8 mouse cellular contexts compared by ENCODE assay signal in genomic region chr5:136243851-136244761, GRCm38 (mm10). TPM values are rescaled to one million over a fixed set of nuclear protein-coding genes. Genes with fewer than 3 reads are reported as not detected.
DNase-seq lines count a peak whose midpoint lies in the region; ATAC-seq lines count a peak whose summit lies in the region.

No protein-coding gene starts in this region.

- H3K9ac ChIP-seq in hindbrain, embryonic 11.5 days (ENCODE audit: low read depth, low read length): peak overlapping the region; percentile 75
- H3K9ac ChIP-seq in limb, embryonic 15.5 days: peak overlapping the region; percentile 71
- H3K9ac ChIP-seq in neural tube, embryonic 15.5 days (replicated peaks): peak overlapping the region; percentile 89

- peaks cover 63% of the 10 kb centered on the region for H3K4me1 ChIP-seq in embryonic facial prominence, embryonic 10.5 days
- H3K4me1 ChIP-seq in hindbrain, embryonic 11.5 days (replicated peaks; ENCODE audit: control insufficient read depth, insufficient read depth, low read length): 0 out of 2 replicates have a peak, but pooled peaks cover 4% of the 10 kb centered on the region
- H3K4me1 ChIP-seq in limb, embryonic 15.5 days: peaks cover 37% of the 10 kb centered on the region
- peaks cover 49% of the 10 kb centered on the region for H3K4me1 ChIP-seq in neural tube, embryonic 15.5 days

- H3K36me3 ChIP-seq in embryonic facial prominence, embryonic 10.5 days (replicated peaks): peaks cover 7% of the 10 kb centered on the region
- H3K36me3 ChIP-seq in hindbrain, embryonic 11.5 days (ENCODE audit: control insufficient read depth, insufficient read depth, low read length): no peaks in the 10 kb centered on the region
- H3K36me3 ChIP-seq in limb, embryonic 15.5 days: no peaks in the 10 kb centered on the region
- H3K36me3 ChIP-seq in neural tube, embryonic 15.5 days: no peaks in the 10 kb centered on the region

- H3K27me3 ChIP-seq in embryonic facial prominence, embryonic 10.5 days (replicated peaks; ENCODE audit: low read depth, poor library complexity, severe bottlenecking): no peaks in the 10 kb centered on the region
- H3K27me3 ChIP-seq in hindbrain, embryonic 11.5 days (ENCODE audit: control insufficient read depth, insufficient read depth, low read length): no peaks in the 10 kb centered on the region
- no peaks in the 10 kb centered on the region for H3K27me3 ChIP-seq in limb, embryonic 15.5 days
- no peaks in the 10 kb centered on the region for H3K27me3 ChIP-seq in neural tube, embryonic 15.5 days (replicated peaks)

- H3K27ac ChIP-seq in embryonic facial prominence, embryonic 10.5 days (replicated peaks): peak overlapping the region; percentile 88
- peak overlapping the region; percentile 85 for H3K27ac ChIP-seq in hindbrain, embryonic 11.5 days (ENCODE audit: low read depth, low read length)
- peak overlapping the region; percentile 50; the same call in 1 of the 2 replicates for H3K27ac ChIP-seq in limb, embryonic 15.5 days
- H3K27ac ChIP-seq in neural tube, embryonic 15.5 days (replicated peaks): peak overlapping the region; percentile 91

- under 1% methylated on average over 67 of the region's 67 CpGs for WGBS in embryonic facial prominence, embryonic 10.5 days
- whole genome bisulfite sequencing in hindbrain, embryonic 11.5 days: under 1% methylated on average over 59 of the region's 67 CpGs
- under 1% methylated on average over 65 of the region's 67 CpGs for WGBS in limb, embryonic 15.5 days
- WGBS in neural tube, embryonic 15.5 days: under 1% methylated on average over 62 of the region's 67 CpGs

- peak; percentile 18 to 19 for DNase-seq in layer of hippocampus, postnatal 14 days (ENCODE audit: low spot score in 2 of 2)
- no peak for DNase-seq in layer of hippocampus, adult 11-12 months (ENCODE audit: low spot score)
- peak; percentile 46 for DNase-seq in R1 (ENCODE audit: low read depth, low spot score)
- peak; percentile 75 for DNase-seq in embryonic facial prominence, embryonic 10.5 days (ENCODE audit: low spot score)
- DNase-seq in hindbrain, embryonic 11.5 days (ENCODE audit: low spot score): peak; percentile 78

- peak overlapping the region; percentile 89 for H3K4me2 ChIP-seq in hindbrain, embryonic 11.5 days (replicated peaks; ENCODE audit: low read depth, low read length)
- H3K4me2 ChIP-seq in limb, embryonic 15.5 days: peak overlapping the region; percentile 97
- peak overlapping the region; percentile 89 for H3K4me2 ChIP-seq in neural tube, embryonic 15.5 days

- H3K9me3 ChIP-seq in embryonic facial prominence, embryonic 10.5 days: no peaks in the 10 kb centered on the region
- H3K9me3 ChIP-seq in hindbrain, embryonic 11.5 days (ENCODE audit: control insufficient read depth, low read length): no peaks in the 10 kb centered on the region
- H3K9me3 ChIP-seq in limb, embryonic 15.5 days: no peaks in the 10 kb centered on the region
- H3K9me3 ChIP-seq in neural tube, embryonic 15.5 days (replicated peaks): no peaks in the 10 kb centered on the region

- ATAC-seq in hindbrain, embryonic 11.5 days (ENCODE audit: low FRiP score): peak; percentile 65
- peak; percentile 44; the same call in 1 of the 2 replicates for ATAC-seq in limb, embryonic 15.5 days (ENCODE audit: insufficient number of reproducible peaks, low FRiP score, low TSS enrichment, low read depth)
- peak; percentile 50 for ATAC-seq in neural tube, embryonic 15.5 days (ENCODE audit: low FRiP score)
- no peak for ATAC-seq in activated CD4-positive, CD25-positive, alpha-beta regulatory T cell, adult 4 months

- H3K4me3 ChIP-seq in embryonic facial prominence, embryonic 10.5 days: peak overlapping the region; percentile 79
- peak overlapping the region; percentile 69 for H3K4me3 ChIP-seq in hindbrain, embryonic 11.5 days (ENCODE audit: low read depth, low read length)
- peak overlapping the region; percentile 78 for H3K4me3 ChIP-seq in limb, embryonic 15.5 days
- H3K4me3 ChIP-seq in neural tube, embryonic 15.5 days (replicated peaks): peak overlapping the region; percentile 93

RNA-seq across cellular contexts. Expression of gene Sh2b2, which starts 2.2 kb away (rescaled TPM):
- 1 to 10 TPM; 8.7 to 9.5 TPM for total RNA-seq in layer of hippocampus, postnatal 14 days (2021)
- polyA plus RNA-seq in embryonic facial prominence, embryonic 10.5 days (2016; fragmentation: Nextera tagmentation; extraction: Ambion mirVana): 14.1 and 17.0 TPM in 2 replicates
- polyA plus RNA-seq in hindbrain, embryonic 11.5 days (2014; fragmentation: Nextera tagmentation; extraction: Ambion mirVana): 9.9 and 11.2 TPM in 2 replicates
- polyA plus RNA-seq in limb, embryonic 15.5 days (2015; fragmentation: Nextera tagmentation; extraction: Ambion mirVana): 4.9 and 5.8 TPM in 2 replicates
- polyA plus RNA-seq in neural tube, embryonic 15.5 days (2015; fragmentation: Nextera tagmentation; extraction: Ambion mirVana): 23.4 and 24.1 TPM in 2 replicates
- under 1 TPM in 1 of 2 experiments, not detected in 1; 0.45 TPM for polyA plus RNA-seq in activated CD4-positive, CD25-positive, alpha-beta regulatory T cell, adult 4 months (2017; shearing (Covaris generic))

RNA-seq across cellular contexts. Expression of gene Prkrip1, which starts 45.3 kb away (rescaled TPM):
- 10 to 100 TPM; 39.9 to 41.5 TPM for total RNA-seq in layer of hippocampus, postnatal 14 days (2021)
- polyA plus RNA-seq in embryonic facial prominence, embryonic 10.5 days (2016; fragmentation: Nextera tagmentation; extraction: Ambion mirVana): 68.6 and 76.8 TPM in 2 replicates
- 86.1 and 87.6 TPM in 2 replicates for polyA plus RNA-seq in hindbrain, embryonic 11.5 days (2014; fragmentation: Nextera tagmentation; extraction: Ambion mirVana)
- 45.2 and 51.0 TPM in 2 replicates for polyA plus RNA-seq in limb, embryonic 15.5 days (2015; fragmentation: Nextera tagmentation; extraction: Ambion mirVana)
- 62.1 and 63.9 TPM in 2 replicates for polyA plus RNA-seq in neural tube, embryonic 15.5 days (2015; fragmentation: Nextera tagmentation; extraction: Ambion mirVana)
- polyA plus RNA-seq in activated CD4-positive, CD25-positive, alpha-beta regulatory T cell, adult 4 months (2017; shearing (Covaris generic)): 10 to 100 TPM; 45.0 to 50.4 TPM
